Mouse (Mus musculus) MEL (cell line): ENCODE measurements around the gene B9d2. TPM values are rescaled to one million over a fixed set of nuclear protein-coding genes. Genes with fewer than 3 reads are reported as not detected.

Experiments used
- KAT2A ChIP-seq: conservative IDR thresholded peaks from 2 replicates; pipeline ENCODE4 v1.6.1; 2012; ENCODE audit warnings: low read depth, low read length, improper control_type of control experiment, inconsistent platforms
- MAZ ChIP-seq: IDR thresholded peaks from 2 replicates; pipeline ENCODE4 v1.6.1; 2012; ENCODE audit warnings: low read depth, mild to moderate bottlenecking, inconsistent platforms, low read length, improper control_type of control experiment
- USF1 ChIP-seq: IDR thresholded peaks from 2 replicates; pipeline ENCODE4 v1.6.1; 2014; ENCODE audit warnings: low read depth, mild to moderate bottlenecking, inconsistent platforms, low read length, improper control_type of control experiment, moderate library complexity
- polyA plus RNA-seq, 2 experiments: library from polyadenylated mRNA; stranded (reverse) in 1 of 2; unstranded in 1 of 2; fragments of >175 nt in 1 of 2; fragments of >200 nt in 1 of 2; gene quantifications; 2 replicates each; pipeline versions ENCODE4 v1.2.1 to v1.2.4; 2012; ENCODE audit warnings: low replicate concordance in 2 of 2, low read depth in 1 of 2; ENCODE audit not compliant: insufficient read length in 2 of 2, insufficient read depth in 1 of 2, missing spikeins in 1 of 2
- total RNA-seq: library from RNA; depleted of rRNA; stranded (reverse); fragments of 300-350 nt; gene quantifications from 2 replicates; pipeline ENCODE4 v1.2.3, GENCODE M21; 2012; rRNA removed

The B9d2 gene
- total and polyA plus RNA-seq, 3 experiments = 70.4 to 108 TPM; not detected in 1

DNA sequence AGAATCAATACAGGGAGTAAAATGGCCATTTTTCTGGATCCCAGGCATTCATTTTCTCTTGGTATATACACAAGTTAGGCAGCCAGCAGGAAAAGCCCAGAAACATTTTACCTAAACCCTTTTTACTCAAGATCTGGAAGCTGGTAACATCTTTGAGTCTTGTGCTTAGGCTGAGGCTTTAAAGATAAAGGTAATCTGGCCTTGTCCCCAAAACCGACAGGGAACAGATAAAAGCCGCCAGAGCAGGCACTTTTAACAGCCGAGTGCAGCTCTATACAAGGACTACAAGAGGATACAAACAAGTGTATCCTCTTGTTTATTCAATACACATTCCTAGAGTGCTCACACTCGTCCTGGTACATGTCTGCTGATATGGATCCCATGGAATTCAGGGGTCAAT lies 54.4 kb downstream of the B9d2 start (continued):
- TF ChIP-seq KAT2A = peak; percentile 40; the same call in 1 of the 2 replicates
- TF ChIP-seq USF1 = no peak
- TF ChIP-seq MAZ = 0 out of 2 replicates have a peak, but pooled peaks have one; percentile 41
- TF ChIP-seq, all 39 proteins: peak for 23

Other genes with a start within 250 kb of the B9d2 start
- 0.27 and 0.46 TPM in 2 replicates for gene Ceacam1, start 203.2 kb upstream of the B9d2 start, total RNA-seq
- gene Ceacam1, start 203.2 kb upstream of the B9d2 start, polyA plus RNA-seq = 1 to 10 TPM in 1 of 2 experiments, not detected in 1; 1.5 TPM
- gene Ceacam2, start 140.9 kb upstream of the B9d2 start, total RNA-seq = 0.07 TPM in 1 of 2 replicates, not detected in the other
- gene Ceacam2, start 140.9 kb upstream of the B9d2 start, polyA plus RNA-seq = under 1 TPM in 1 of 2 experiments, not detected in 1; 0.13 TPM
- gene Erich4, start 64.9 kb upstream of the B9d2 start, total RNA-seq = not detected in 2 replicates
- gene Erich4, start 64.9 kb upstream of the B9d2 start, polyA plus RNA-seq = not detected
- gene Dmac2, start 61.4 kb upstream of the B9d2 start, total RNA-seq = 12.4 and 14.8 TPM in 2 replicates
- 10 to 100 TPM in 1 of 2 experiments, not detected in 1; 32.8 TPM for gene Dmac2, start 61.4 kb upstream of the B9d2 start, polyA plus RNA-seq
- gene B3gnt8, start 54.1 kb upstream of the B9d2 start, total RNA-seq = 0.46 TPM in 2 replicates
- 1 to 10 TPM in 1 of 2 experiments, not detected in 1; 1.6 TPM for gene B3gnt8, start 54.1 kb upstream of the B9d2 start, polyA plus RNA-seq
- gene Bckdha, start 21.8 kb upstream of the B9d2 start, total RNA-seq = 21.4 and 27.0 TPM in 2 replicates
- gene Bckdha, start 21.8 kb upstream of the B9d2 start, polyA plus RNA-seq = 10 to 100 TPM in 1 of 2 experiments, not detected in 1; 33.1 TPM
- gene Exosc5, start 21.6 kb upstream of the B9d2 start, total RNA-seq = 106 and 109 TPM in 2 replicates
- gene Exosc5, start 21.6 kb upstream of the B9d2 start, polyA plus RNA-seq = 100 to 1,000 TPM in 1 of 2 experiments, not detected in 1; 134 TPM
- 0.59 and 0.89 TPM in 2 replicates for gene Tmem91, start 5.6 kb upstream of the B9d2 start, total RNA-seq
- 1 to 10 TPM in 1 of 2 experiments, not detected in 1; 3.3 TPM for gene Tmem91, start 5.6 kb upstream of the B9d2 start, polyA plus RNA-seq
- gene Tgfb1, start 6.2 kb downstream of the B9d2 start, total RNA-seq = 108 and 121 TPM in 2 replicates
- 100 to 1,000 TPM; 164 to 489 TPM for gene Tgfb1, start 6.2 kb downstream of the B9d2 start, polyA plus RNA-seq
- 8.0 and 8.4 TPM in 2 replicates for gene Ccdc97, start 38.3 kb downstream of the B9d2 start, total RNA-seq
- gene Ccdc97, start 38.3 kb downstream of the B9d2 start, polyA plus RNA-seq = 10 to 100 TPM in 1 of 2 experiments, not detected in 1; 39.7 TPM
- gene Hnrnpul1, start 74.0 kb downstream of the B9d2 start, total RNA-seq = 56.1 and 57.2 TPM in 2 replicates
- gene Hnrnpul1, start 74.0 kb downstream of the B9d2 start, polyA plus RNA-seq = 100 to 1,000 TPM; 181 to 215 TPM
- gene Axl, start 107.9 kb downstream of the B9d2 start, total RNA-seq = 0.13 and 0.19 TPM in 2 replicates
- gene Axl, start 107.9 kb downstream of the B9d2 start, polyA plus RNA-seq = not detected
- not detected in 2 replicates for gene Cyp2s1, start 136.1 kb downstream of the B9d2 start, total RNA-seq
- not detected for gene Cyp2s1, start 136.1 kb downstream of the B9d2 start, polyA plus RNA-seq
- gene Cyp2b10, start 216.8 kb downstream of the B9d2 start, total RNA-seq = not detected in 2 replicates
- gene Cyp2b10, start 216.8 kb downstream of the B9d2 start, polyA plus RNA-seq = not detected